Mouse (Mus musculus) embryo, embryonic 11 days (tissue): Measurements from ENCODE around the gene Eci1.
"Not testable (repeated sequence)": the region's sequence is repeated elsewhere in the genome, so short reads cannot be mapped to it uniquely, and the experiment has no call there.

Experiments used
- DNase-seq: peaks from one replicate; pipeline ENCODE4 v3.0.0-alpha.2; 2015

Eci1 gene

GRCm38 (mm10) chr17:24441148-24441547, 14.7 kb downstream of the Eci1 start:
- DNase-seq, result peak; percentile 34

- DNase-seq, result no peak
Observed at GRCm38 (mm10) chr17:24442107-24442506, 15.7 kb downstream of the Eci1 start.

DNA sequence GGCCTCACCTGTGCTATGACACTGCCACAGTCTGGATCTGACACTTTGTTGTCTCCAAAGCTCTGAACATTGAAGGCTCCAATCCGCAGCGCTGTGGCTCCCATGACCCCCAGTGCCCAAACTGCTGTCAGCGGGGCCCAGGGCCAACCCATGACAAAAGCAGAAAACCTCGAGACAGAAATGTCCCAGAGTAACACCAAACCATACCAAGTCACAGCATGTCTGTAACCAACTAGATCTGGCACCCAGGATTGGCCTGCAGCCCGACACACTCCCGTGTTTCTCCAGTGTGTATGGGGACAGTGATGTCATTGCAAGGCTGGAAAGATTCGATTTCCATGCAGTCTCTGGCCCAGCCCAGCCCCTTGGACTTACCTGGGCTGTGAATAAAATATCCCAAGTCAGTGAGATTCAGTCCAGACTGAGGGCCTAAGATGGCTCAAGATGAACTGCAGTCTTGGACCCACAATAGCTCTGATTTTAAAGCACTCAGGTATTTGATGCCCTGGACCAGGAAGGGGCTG, 16.3 kb downstream of the Eci1 start, which contains the start of gene Dnase1l2:
TSS of gene Dnase1l2 (minus strand) at position 474 of the 524 bp plus-strand sequence.
- no peak for DNase-seq

DNA sequence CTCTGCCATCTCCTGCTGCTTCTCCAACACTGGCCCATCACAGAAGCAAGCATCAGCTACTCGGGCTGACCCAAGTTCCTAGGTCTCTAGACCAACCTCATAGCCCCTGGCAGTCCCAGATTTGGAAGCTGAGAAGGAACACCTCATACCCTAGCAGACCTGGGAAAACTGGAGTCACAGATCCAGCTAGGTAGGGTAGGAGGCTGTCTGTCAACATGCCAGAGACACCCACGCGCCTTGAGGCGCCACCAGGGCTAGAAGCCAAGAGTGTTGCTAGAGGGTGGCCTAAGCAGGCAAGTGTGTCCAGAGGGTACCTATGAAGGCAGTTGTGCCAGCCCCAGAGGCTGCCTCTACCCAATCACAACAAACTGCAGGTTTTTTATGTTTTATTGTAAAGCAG, 17.0 kb downstream of the Eci1 start:
- DNase-seq, result no peak

DNA sequence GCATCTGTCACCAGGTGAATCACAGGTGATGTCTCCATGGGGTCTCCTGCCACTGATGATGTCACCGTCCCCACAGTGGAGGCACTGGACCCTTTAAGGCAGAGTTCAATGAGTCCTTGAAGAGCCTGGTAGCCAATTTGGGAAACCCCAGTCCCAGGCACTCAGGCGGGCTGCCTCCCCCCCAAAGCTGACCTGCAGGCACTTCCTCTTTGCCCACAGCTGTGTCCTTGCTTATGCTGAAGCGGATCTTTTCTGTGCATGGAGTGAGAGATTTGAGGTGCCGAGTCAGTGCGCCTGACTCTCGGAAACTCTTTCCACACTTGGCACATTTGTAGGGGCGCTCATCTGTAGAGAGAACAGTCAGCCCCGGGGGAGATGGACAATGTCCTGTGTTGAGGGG, 20.1 kb downstream of the Eci1 start:
- DNase-seq, result no peak

DNA sequence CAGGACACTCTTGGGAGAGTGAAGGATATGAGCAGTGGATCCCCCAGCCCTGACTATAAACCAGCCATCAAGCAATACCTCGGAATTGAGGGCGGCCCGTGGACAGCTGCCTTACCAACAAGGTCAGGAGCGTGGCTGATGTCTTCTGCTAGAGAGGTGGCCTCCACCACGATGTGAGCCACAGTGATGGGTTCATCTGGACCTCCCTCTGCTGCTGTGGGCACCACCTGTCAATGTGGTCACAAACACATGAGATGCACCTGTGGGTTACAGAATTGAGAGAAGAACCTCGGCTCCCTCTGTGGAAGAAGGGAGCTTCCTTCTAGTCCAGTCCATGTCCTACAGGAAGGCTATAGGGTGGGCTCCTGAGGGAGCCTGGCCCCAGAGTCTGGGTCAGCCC, 23.1 kb downstream of the Eci1 start:
- no peak for DNase-seq

DNA sequence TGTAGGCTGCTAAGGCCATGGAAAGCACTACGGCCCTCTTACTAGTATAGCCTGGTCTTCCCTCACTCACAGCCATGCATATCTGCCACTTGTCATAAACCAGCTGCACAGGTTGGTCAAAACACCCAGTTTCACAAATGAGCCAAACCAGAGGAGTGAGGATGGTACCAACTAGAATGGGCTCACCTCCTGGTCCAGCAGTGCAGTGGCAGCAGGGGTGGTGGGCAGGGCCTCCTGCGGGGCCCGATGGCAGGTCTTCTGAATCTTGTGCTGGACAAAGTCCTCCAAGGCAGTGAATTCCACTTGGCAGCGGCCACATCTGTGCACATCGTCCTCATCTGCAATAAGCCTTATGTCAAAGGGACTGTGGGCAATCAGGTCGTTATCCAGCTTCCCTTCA, 24.8 kb downstream of the Eci1 start:
- DNase-seq, result no peak

- DNase-seq, result no peak
Observed at GRCm38 (mm10) chr17:24453372-24453771, 26.9 kb downstream of the Eci1 start.

DNA sequence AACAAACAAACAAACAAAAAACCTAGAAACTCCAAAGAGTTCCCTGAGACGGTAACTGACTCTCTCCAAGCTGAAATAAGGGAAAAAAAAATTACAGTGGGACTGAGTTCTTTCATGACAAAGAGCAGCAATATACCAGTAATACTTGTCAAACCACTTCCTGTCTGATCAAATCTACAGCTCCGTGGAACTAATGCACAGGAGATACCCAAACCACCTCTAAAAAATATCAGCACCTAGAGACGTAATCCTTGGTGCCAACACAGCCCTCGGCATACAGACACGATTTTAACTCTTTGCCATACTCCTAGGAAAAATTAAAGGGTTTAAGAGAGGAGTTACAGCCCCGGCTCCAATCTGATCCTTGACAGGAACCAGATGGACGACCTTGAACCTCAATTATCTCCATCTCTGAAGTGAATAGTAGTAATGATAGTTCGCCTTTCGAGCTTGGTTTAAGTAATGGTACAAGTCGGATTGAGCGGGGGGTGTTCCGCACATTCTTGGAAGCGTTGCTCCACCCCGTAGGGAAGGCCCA, 27.8 kb downstream of the Eci1 start:
- no peak for DNase-seq

DNA sequence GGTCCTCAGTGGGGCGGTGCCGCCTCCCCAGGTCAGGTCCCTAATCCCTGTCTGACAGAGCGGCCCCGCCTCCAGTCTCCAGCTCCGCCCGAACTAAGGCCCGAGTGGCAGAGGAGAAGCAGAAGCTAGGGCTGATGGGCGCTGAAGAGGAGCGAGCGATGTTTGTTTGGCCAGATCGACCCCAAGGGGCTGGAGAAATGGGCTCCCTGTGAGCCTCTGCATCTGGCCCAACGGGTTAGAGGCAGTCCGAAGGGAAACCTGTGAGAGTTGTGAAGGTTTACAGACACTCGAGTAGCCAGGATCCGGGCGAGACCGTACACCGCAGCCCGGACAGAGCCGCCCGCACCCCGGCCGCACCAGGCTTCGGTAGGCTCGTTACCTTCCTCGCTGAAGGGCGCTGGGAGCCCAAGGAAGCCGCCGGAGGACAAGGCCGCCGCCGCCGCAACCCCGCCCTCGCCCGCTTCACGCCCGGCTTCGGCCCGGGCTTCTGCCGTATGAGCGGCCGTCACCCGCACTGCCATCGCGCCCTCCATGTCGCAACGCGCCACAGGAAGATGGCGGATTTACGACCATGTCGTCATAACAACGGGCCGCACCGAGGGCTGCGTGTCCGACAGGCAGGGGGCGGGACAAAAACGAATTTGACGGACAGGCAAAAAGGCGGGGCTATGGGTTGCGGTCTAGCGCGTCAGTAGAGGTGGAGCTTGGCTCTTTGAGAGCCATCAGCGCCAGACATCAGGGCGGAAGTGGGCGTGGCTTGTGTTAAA, 28.5 kb downstream of the Eci1 start:
- DNase-seq, result peak; percentile 100

DNA sequence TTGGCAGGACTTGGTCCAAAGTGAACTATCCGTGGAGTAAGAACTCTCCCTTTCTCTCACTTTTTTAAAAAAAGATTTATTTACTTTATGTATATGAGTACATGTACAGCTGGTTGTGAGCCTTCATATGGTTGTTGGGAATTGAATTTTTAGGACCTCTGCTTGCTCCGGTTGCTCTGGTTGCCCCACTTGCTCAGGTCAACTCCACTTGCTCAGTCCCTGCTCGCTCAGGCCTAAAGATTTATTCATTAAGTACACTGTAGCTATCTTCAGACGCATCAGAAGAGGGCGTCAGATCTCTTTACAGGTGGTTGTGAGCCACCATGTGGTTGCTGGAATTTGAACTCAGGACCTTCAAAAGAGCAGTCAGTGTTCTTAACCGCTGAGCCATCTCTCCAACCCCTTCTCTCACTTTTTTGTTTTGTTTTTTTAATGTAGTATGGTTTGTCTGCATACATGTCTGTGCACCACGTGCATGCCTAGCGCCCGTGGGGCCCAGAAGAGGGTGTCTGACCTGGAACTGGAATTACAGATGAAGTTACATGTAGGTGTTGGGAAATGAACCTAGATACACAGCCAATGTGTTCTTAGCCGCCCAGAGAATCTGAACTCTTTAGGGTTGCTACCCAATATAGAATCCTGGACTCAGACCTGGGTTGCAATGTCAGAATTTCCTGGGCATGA, 29.2 kb downstream of the Eci1 start:
- not testable (repeated sequence) for DNase-seq

- DNase-seq, result peak; percentile 59
Observed at GRCm38 (mm10) chr17:24461580-24461979, 35.1 kb downstream of the Eci1 start.

- no peak for DNase-seq
Observed at GRCm38 (mm10) chr17:24462932-24463331, 36.5 kb downstream of the Eci1 start.

DNA sequence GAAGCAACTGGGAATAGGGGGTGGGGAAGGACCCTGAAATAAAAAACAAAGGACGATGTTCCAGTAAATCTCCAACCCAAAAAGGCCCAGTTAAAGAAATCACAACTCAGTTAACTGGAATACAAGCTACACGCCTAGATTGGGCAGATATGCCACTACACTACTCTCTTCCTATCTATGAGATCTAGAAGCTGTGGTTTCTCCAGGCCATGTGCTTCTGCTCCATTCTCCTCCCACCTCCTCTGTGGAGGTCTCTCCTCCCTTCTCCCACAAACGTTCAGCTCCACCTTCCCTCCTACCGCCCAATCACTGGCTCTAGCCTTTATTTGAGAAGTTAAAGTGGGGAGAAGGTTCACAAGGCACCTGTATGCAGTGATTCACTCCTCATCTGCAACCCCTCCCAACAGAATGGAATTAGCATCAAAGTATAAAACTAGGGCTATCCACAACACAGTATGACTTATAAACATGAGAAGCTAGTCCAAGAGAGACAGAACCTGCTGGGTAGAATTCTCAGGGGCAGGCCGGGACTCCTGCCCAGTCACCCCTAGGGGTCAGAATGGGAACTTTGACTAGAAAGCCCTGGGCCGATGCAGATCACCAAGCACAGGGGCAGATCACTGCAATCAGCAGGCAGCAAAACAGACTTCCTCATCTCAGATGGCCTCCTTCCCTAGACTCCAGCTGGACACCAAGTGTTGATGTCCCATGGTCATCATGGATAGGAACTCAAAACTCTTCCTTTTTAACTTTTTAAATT, 37.1 kb downstream of the Eci1 start:
- DNase-seq, result no peak

GRCm38 (mm10) chr17:24468636-24469246, 42.3 kb downstream of the Eci1 start:
- DNase-seq, result no peak

DNA sequence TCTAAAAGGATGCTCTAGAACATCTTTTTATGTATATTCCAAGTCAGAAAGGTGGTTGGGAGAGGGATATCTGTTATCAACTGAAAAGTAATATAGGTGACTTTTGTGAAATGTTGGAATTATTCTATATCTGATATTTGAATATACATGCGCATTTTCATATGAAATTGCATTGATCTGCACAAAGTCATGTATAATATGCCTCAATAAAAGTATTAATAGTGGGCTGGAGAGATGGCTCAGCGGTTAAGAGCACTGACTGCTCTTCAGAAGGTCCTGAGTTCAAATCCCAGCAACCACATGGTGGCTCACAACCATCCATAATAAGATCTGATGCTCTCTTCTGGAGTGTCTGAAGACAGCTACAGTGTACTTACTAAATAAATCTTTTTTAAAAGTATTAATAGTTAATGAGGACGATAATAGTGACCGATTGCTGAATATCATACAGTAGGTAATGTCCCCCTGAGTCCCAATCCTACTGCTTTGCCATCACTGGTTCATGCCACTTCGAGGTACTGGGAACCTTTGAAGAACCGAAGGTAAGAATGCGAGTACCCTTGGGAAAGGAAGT, 43.0 kb downstream of the Eci1 start:
- no peak for DNase-seq

GRCm38 (mm10) chr17:24469910-24470602, 43.6 kb downstream of the Eci1 start, which contains the start of the genes E4f1 and Pgp:
Gene E4f1 (minus strand): TSS chr17:24470313.
Gene Pgp (plus strand): TSS chr17:24470392.
- peak; percentile 99 for DNase-seq

- peak; percentile 60 for DNase-seq
Observed at GRCm38 (mm10) chr17:24470701-24471527, 44.5 kb downstream of the Eci1 start.

DNA sequence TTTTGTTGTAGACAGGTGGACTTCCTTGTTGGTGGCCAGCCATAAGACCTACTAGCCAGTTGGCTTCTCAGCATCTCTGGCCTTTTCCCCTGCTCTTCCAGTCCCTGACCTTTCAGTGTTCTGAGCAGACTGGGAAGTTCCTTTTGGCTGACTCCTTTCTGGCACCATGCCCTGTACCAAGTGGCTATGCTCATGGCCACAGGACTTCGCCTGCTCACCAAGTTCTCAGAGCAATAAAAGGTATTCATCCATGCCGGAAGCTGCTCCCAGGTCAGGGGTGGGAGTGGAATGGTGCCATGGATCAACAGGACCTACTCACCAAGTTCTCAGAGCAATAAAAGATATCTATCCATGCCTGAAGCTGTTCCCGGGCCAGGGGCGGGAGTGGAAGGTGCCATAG, 46.1 kb downstream of the Eci1 start:
- DNase-seq, result no peak

GRCm38 (mm10) chr17:24473612-24474275, 47.3 kb downstream of the Eci1 start, which contains the start of gene Bricd5:
Gene Bricd5 (plus strand): TSS chr17:24473884.
- DNase-seq, result no peak
